Comparison of ENCODE assay signal across 8 mouse cellular contexts in the genomic region with DNA sequence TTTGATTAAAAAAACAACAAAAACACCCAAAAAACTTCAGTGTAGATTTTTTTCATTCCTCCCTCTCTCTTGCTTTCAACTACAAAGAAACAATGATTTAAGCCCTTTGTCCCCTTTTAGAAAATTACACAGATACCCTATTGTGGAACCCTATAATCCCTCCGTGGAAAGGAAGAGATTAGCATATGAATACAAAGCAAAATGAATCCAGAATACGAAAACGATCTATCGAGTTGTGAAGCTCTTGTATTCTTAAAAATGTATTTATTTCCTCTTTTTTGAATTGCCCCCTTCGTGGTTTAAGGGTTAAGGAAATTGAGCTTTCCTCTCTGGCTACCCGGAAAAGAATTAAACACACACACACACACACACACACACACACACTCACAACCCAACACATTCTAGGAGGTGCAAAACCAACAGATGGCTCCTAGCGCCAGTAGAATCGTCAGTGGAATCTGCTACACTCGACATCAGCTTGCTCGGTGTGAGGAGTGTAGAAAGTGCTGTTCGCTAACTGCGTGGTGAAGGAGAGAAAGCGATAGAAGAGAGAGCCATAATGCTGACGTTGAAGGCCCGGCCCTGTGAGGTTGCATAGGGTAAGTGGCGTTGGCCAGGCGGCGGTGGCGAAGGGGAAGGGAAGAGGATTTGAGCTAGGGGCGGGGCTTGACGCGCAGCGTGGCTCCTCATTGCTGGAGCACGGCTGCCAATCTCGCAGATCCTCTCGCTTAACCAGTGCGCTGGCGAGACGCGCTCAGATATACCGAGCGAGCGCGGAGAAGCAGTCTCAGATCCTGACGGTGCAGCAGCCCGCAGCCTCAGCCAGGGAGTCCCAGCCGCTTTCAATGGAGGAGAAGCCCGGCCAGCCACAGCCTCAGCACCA. TPM values are rescaled to one million over a fixed set of nuclear protein-coding genes. Genes with fewer than 3 reads are reported as not detected.
DNase-seq lines count a peak whose midpoint lies in the region; ATAC-seq and TF ChIP-seq lines count a peak whose summit lies in the region.

TSS of gene Nufip2 (plus strand) at position 773 of the 883 bp plus-strand sequence.

- DNase-seq in Patski (ENCODE audit: low read depth, low spot score) = peak; percentile 94
- peak; percentile 100 for DNase-seq in cerebellum, postnatal 14 days
- DNase-seq in frontal cortex, postnatal 14 days (ENCODE audit: low spot score in 2 of 2) = peak; percentile 99
- DNase-seq in layer of hippocampus, postnatal 25 days (ENCODE audit: extremely low spot score in 1 of 2, low spot score in 1 of 2) = peak; percentile 96 to 98
- DNase-seq in lung, postnatal 25 days (ENCODE audit: low spot score) = peak; percentile 99
- peak; percentile 99 for DNase-seq in retina, embryonic 14.5 days (ENCODE audit: low spot score)
- DNase-seq in thymus, postnatal 4 days = peak; percentile 99

- H3K9ac ChIP-seq in hindbrain, embryonic 13.5 days = peak within 1 kb of the TSS; percentile 98

- CTCF ChIA-PET in Patski (lab: Charles Lee) = no interaction called here

- H3K9me3 ChIP-seq in hindbrain, embryonic 13.5 days = no peaks in the 10 kb centered on the region

- under 1% methylated on average over 38 of the region's 38 CpGs for WGBS in hindbrain, embryonic 13.5 days

- no peaks in the 10 kb centered on the region for H3K27me3 ChIP-seq in Patski
- H3K27me3 ChIP-seq in hindbrain, embryonic 13.5 days = no peaks in the 10 kb centered on the region

- H3K36me3 ChIP-seq in hindbrain, embryonic 13.5 days = no peaks in the 10 kb centered on the region

- peak within 1 kb of the TSS; percentile 73 for H3K4me2 ChIP-seq in hindbrain, embryonic 13.5 days

- peak within 1 kb of the TSS; percentile 98 for H3K27ac ChIP-seq in hindbrain, embryonic 13.5 days

- POLR2A ChIA-PET in Patski (lab: Charles Lee) = interaction anchor here (1.0 to 1.5 kb wide), 3 partner anchors 17 to 151 kb away, joined by 3 read pairs; no protein-coding TSS in a partner anchor

- H3K4me1 ChIP-seq in hindbrain, embryonic 13.5 days (replicated peaks) = peaks cover 15% of the 10 kb centered on the region

- TF ChIP-seq CTCF in Patski (IDR thresholded peaks at IDR 0.05) = no peak

- in situ Hi-C loops in Patski (cut with MboI; ENCODE audit: low pct_unique_long_range_greater_than_20kb) = no loop called here

- H3K4me3 ChIP-seq in hindbrain, embryonic 13.5 days = peak within 1 kb of the TSS; percentile 99

- ATAC-seq in Patski = peak; percentile 82
- ATAC-seq in hindbrain, embryonic 13.5 days (ENCODE audit: low FRiP score) = peak; percentile 99

RNA-seq across cellular contexts. Expression of gene Nufip2, which starts in this region (rescaled TPM):
- 50.3 TPM for polyA plus RNA-seq in Patski (2021)
- polyA plus RNA-seq in hindbrain, embryonic 13.5 days (2015; fragmentation: Nextera tagmentation; extraction: Ambion mirVana) = 4.2 and 4.6 TPM in 2 replicates
- 10 to 100 TPM; 70.6 to 76.5 TPM for total RNA-seq in layer of hippocampus, postnatal 25 days (2021)

Comparison
In these comparisons a context has a peak if more than half of its experiments do, and no peak if none do; other contexts are left out.
1. Peak in every context shown above with its lines: DNase-seq, ATAC-seq, H3K4me3 ChIP-seq and H3K27ac ChIP-seq.